Mouse (Mus musculus) kidney, adult 2 months (tissue): Measurements from ENCODE around the gene Cdh23.

Source experiments
- CTCF ChIP-seq: fragments of 200-500 bp; conservative IDR thresholded peaks from 2 replicates; pipeline ENCODE4 v1.5.1; 2011; ENCODE audit warnings: low read depth, mild to moderate bottlenecking, control low read depth, low read length, moderate library complexity, mixed read lengths; ENCODE audit not compliant: insufficient read depth, insufficient read length
- POLR2A ChIP-seq: fragments of 200-500 bp; IDR thresholded peaks from one replicate; pipeline ENCODE4 v1.6.1; 2011; ENCODE audit warnings: low read depth, low read length, control low read depth

DNA sequence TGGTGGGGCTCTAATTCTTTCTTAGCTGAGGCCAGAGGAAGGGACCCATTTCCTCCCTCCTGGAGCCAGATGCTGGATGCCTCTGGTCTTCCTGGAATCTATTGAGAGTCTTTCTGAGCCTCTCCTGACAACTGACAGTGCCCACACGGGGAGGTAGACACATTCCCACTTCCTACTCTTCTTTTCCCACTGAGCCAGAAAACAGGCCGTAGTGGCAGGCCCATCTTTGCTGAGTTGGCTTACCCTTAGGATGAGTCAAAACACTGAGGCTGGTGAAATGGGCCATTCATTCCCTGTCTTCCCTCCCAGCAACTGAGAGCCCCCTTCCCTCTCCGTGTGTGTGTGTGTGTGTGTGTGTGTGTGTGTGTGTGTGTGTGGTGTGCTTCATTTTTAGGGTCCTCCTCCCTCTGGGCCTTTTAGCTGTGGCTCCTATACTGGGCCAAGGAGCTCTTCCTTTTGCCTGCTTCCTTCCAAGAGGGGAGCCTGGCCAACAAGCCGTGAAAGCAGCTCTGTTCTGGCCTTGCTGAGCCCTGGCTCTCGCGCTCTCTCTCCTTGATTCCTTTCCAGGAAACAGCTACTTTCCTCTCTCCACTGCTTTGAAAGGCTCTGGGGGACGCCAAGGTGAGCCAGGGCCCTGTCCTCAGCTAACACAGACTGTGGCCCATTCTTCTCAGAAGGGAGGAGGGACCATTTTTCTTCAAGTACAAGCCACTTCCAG lies 290.7 kb downstream of the Cdh23 start:
- no peak for TF ChIP-seq CTCF
- TF ChIP-seq POLR2A: no peak
